ENCODE assay signal across 17 mouse cellular contexts in the genomic region with DNA sequence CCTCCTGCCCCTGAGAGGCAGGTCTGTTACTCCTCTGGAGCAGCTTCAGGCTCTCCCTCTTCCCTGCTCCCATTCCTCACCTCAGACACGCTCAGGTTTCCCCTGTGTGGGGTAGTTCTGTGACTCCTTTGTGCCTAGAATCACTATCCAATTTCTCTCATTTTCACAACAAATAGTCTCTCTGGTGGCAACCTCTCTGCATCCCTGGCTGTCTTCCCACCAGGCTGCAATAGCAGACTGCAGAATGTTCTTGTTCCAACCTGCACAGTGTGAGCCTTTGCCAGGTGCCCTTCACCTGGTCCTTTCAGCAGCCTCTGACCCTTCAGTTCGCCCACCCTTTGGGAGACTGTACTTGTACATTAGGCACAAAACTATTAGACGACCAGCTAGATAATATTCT. TPM values are rescaled to one million over a fixed set of nuclear protein-coding genes. Genes with fewer than 3 reads are reported as not detected.
DNase-seq lines count a peak whose midpoint lies in the region; ATAC-seq and TF ChIP-seq lines count a peak whose summit lies in the region.
"Had no signal": no experiment of that assay in that cellular context is flagged by ENCODE, and none has a peak within 500 bp of the region (broad histone marks: within the 10 kb centered on the region; RNA-seq: fewer than 3 reads in every experiment).

No protein-coding gene starts in this region.

- 64% methylated on average over 3 of the region's 3 CpGs for WGBS in midbrain, postnatal 0 days
- WGBS in midbrain, embryonic 11.5 days: 68% methylated on average over 3 of the region's 3 CpGs

- DNase-seq in cerebellum, postnatal 10 days: peak; percentile 52
- no peak for DNase-seq in cerebellum, adult 11-12 months
- DNase-seq in heart, adult 11 months: peak; percentile 51
- no peak for DNase-seq in heart, postnatal 36 days
- DNase-seq in midbrain, postnatal 0 days (ENCODE audit: low spot score): no peak
- no peak for DNase-seq in midbrain, embryonic 11.5 days (ENCODE audit: low spot score, missing footprints)
- DNase-seq: adrenal gland, postnatal 14 days; B cell, adult 2 months; cerebellum, adult 2 months; gastrocnemius, postnatal 14 days had no signal

- 0 out of 2 replicates have a peak overlapping the region, but pooled peaks have one; percentile 21 for H3K27ac ChIP-seq in midbrain, postnatal 0 days (ENCODE audit: low read depth, low read length)
- no peak overlapping the region for H3K27ac ChIP-seq in midbrain, embryonic 11.5 days (ENCODE audit: low read depth, low read length)
- H3K27ac ChIP-seq: forebrain, embryonic 15.5 days; hindbrain, embryonic 12.5 days had no signal

- no peaks in the 10 kb centered on the region for H3K4me1 ChIP-seq in midbrain, postnatal 0 days (ENCODE audit: insufficient read depth, low read length)
- H3K4me1 ChIP-seq in midbrain, embryonic 11.5 days (ENCODE audit: control insufficient read depth, insufficient read depth, low read length): no peaks in the 10 kb centered on the region; the same call in 1 of the 2 replicates

- H3K4me3 ChIP-seq in midbrain, postnatal 0 days (ENCODE audit: low read depth, low read length): no peak overlapping the region
- no peak overlapping the region for H3K4me3 ChIP-seq in midbrain, embryonic 11.5 days (ENCODE audit: low read depth, low read length)
- H3K4me3 ChIP-seq: forebrain, embryonic 15.5 days; heart, embryonic 12.5 days; hindbrain, embryonic 12.5 days had no signal

- no peaks in the 10 kb centered on the region for H3K36me3 ChIP-seq in midbrain, postnatal 0 days (ENCODE audit: insufficient read depth, low read length)
- H3K36me3 ChIP-seq in midbrain, embryonic 11.5 days (ENCODE audit: control insufficient read depth, insufficient read depth, low read length): no peaks in the 10 kb centered on the region
- H3K36me3 ChIP-seq: forebrain, embryonic 15.5 days; heart, embryonic 12.5 days; hindbrain, embryonic 12.5 days had no signal

- H3K9ac ChIP-seq in midbrain, postnatal 0 days (replicated peaks; ENCODE audit: low read length, poor library complexity, severe bottlenecking): no peak overlapping the region
- H3K9ac ChIP-seq in midbrain, embryonic 11.5 days (ENCODE audit: low read length): no peak overlapping the region; the same call in 1 of the 2 replicates
- H3K9ac ChIP-seq: forebrain, embryonic 15.5 days; heart, embryonic 12.5 days; hindbrain, embryonic 12.5 days had no signal

- no peaks in the 10 kb centered on the region for H3K27me3 ChIP-seq in midbrain, postnatal 0 days (ENCODE audit: insufficient read depth, low read length)
- H3K27me3 ChIP-seq in midbrain, embryonic 11.5 days (ENCODE audit: control insufficient read depth, insufficient read depth, low read length): no peaks in the 10 kb centered on the region
- H3K27me3 ChIP-seq: forebrain, embryonic 15.5 days; hindbrain, embryonic 12.5 days had no signal

- intact Hi-C loops in heart, postnatal 36 days (cut with DNase I): no loop called here

- ATAC-seq in midbrain, postnatal 0 days (ENCODE audit: low FRiP score): no peak
- no peak for ATAC-seq in midbrain, embryonic 11.5 days (ENCODE audit: low FRiP score)
- ATAC-seq in megakaryocyte progenitor cell, adult 5-6 weeks (replicated peaks; ENCODE audit: poor library complexity): no peak
- ATAC-seq: CD4-positive, CD25-positive, alpha-beta regulatory T cell, adult 4 months; forebrain, embryonic 15.5 days; intestine, embryonic 16.5 days had no signal

- H3K9me3 ChIP-seq in midbrain, postnatal 0 days (ENCODE audit: low read length): no peaks in the 10 kb centered on the region
- H3K9me3 ChIP-seq in midbrain, embryonic 11.5 days (ENCODE audit: control insufficient read depth, low read length): no peaks in the 10 kb centered on the region
- H3K9me3 ChIP-seq: heart, embryonic 12.5 days; hindbrain, embryonic 12.5 days had no signal

- TF ChIP-seq CTCF in midbrain, postnatal 0 days (IDR thresholded peaks at IDR 0.05): no peak

- no peak overlapping the region for H3K4me2 ChIP-seq in midbrain, postnatal 0 days (ENCODE audit: low read depth, low read length, poor library complexity, severe bottlenecking)
- H3K4me2 ChIP-seq in midbrain, embryonic 11.5 days: no peak overlapping the region
- H3K4me2 ChIP-seq: forebrain, embryonic 15.5 days; heart, embryonic 12.5 days; hindbrain, embryonic 12.5 days had no signal

RNA-seq across cellular contexts. Expression of a gene that starts 19.1 kb away (rescaled TPM):
- total RNA-seq in heart, postnatal 36 days (2021): 10 to 100 TPM in 1 of 2 experiments, 1 to 10 TPM in 1; 8.2 to 10.1 TPM
- 33.6 and 36.9 TPM in 2 replicates for total RNA-seq in midbrain, postnatal 0 days (2014; rRNA removed)
- polyA plus RNA-seq in midbrain, postnatal 0 days (2015; fragmentation: Nextera tagmentation; extraction: Ambion mirVana): 18.7 and 23.4 TPM in 2 replicates
- polyA plus RNA-seq in midbrain, embryonic 11.5 days (2014; fragmentation: Nextera tagmentation; extraction: Ambion mirVana): 0.51 and 0.74 TPM in 2 replicates
- 0.10 TPM in 1 of 2 replicates, not detected in the other for total RNA-seq in megakaryocyte progenitor cell, adult 5-6 weeks (2015)
- not detected in 2 replicates for total RNA-seq in megakaryocyte progenitor cell, adult 5-6 weeks (2017)
- total RNA-seq: MEL had no signal

Comparison
In these comparisons a context has a peak if more than half of its experiments do, and no peak if none do; other contexts are left out.
1. DNase-seq: peak in cerebellum, postnatal 10 days (2 of 2) and heart, adult 11 months (single experiment); none in cerebellum, adult 11-12 months (single experiment), heart, postnatal 36 days (0 of 2), midbrain, postnatal 0 days (single experiment) and midbrain, embryonic 11.5 days (single experiment).
2. RNA of a gene that starts 19.1 kb away (total RNA-seq): 33.6 to 36.9 TPM in midbrain, postnatal 0 days and 8.2 to 10.1 TPM in heart, postnatal 36 days; 0.10 TPM in megakaryocyte progenitor cell, adult 5-6 weeks; every median in the first group is over 4 times any median in the second.